Mouse (Mus musculus): ENCODE measurements around the gene Ppp1r9a.

DNA sequence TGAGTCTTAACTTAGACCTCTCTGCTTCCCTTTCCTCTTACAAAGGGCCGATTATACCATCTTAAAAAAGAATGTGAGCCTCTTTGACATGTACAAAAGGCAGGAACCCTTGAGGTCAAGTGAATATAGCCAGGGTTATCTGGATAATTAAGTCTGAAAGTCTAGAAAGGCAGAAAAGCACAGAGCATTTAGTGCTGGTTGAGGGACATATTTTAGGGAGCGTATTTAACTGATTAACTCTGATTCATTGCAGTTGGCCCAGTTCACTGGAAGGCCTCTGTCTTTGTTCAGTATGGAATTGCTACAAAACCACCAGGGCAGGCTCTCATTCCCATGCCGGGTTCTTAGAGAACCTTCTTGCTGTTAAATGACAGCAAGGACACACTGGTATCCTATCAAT is 36.2 kb downstream of the Ppp1r9a start:
- TF ChIP-seq CTCF (conservative IDR thresholded peaks at IDR 0.05 in 1 of 2, IDR thresholded peaks at IDR 0.05 in 1 of 2; ENCODE audit: low read depth in 2 of 2, low read length in 2 of 2) (no peak), SIN3A (IDR thresholded peaks at IDR 0.05; ENCODE audit: low read length) (no peak), JUND (conservative IDR thresholded peaks at IDR 0.05; ENCODE audit: low read depth, low read length) (no peak), USF1 (IDR thresholded peaks at IDR 0.05; ENCODE audit: low read depth, low read length) (no peak), MXI1 (IDR thresholded peaks at IDR 0.05; ENCODE audit: low read depth, low read length) (no peak), NELFE (IDR thresholded peaks at IDR 0.05; ENCODE audit: low read depth, low read length) (no peak), ZKSCAN1 (IDR thresholded peaks at IDR 0.05; ENCODE audit: borderline replicate concordance, low read depth, low read length) (no peak), POLR2A (IDR thresholded peaks at IDR 0.05; ENCODE audit: low read depth, low read length) (no peak), ETS1 (conservative IDR thresholded peaks at IDR 0.05; ENCODE audit: low read depth, low read length) (no peak), MAZ (IDR thresholded peaks at IDR 0.05; ENCODE audit: low read depth, low read length) (no peak)

Measured in CH12.LX (cell line).